Mouse (Mus musculus) E14TG2a.4 (cell line): ENCODE measurements around the gene Atg2b.

Experiments used
- CTCF ChIP-seq: conservative IDR thresholded peaks from 2 replicates; pipeline ENCODE4 v1.5.1; 2014; ENCODE audit warnings: low read length
- NANOG ChIP-seq: IDR thresholded peaks from 2 replicates; pipeline ENCODE4 v1.6.1; 2014; ENCODE audit warnings: borderline replicate concordance, low read length, mixed read lengths

- TF ChIP-seq CTCF: no peak
- no peak for TF ChIP-seq NANOG
Observed at GRCm38 (mm10) chr12:105601586-105601985, 83.4 kb downstream of the Atg2b start.
